Mouse (Mus musculus): ENCODE measurements around the gene Gm10277.

GRCm38 (mm10) chr11:77829043-77829841 is 41.7 kb upstream of the Gm10277 start:
- TF ChIP-seq POLR2A (IDR thresholded peaks at IDR 0.05; ENCODE audit: low read depth, low read length) (no peak), CTCF (IDR thresholded peaks at IDR 0.05; ENCODE audit: extremely low read depth, insufficient read length, insufficient replicate concordance, low read depth, low read length) (no peak)
